Mouse (Mus musculus): ENCODE data around the gene Rassf3.

GRCm38 (mm10) chr10:121364801-121365564, 111.2 kb downstream of the Rassf3 start, which contains the start of gene Gns:
- TF ChIP-seq CTCF (IDR thresholded peaks at IDR 0.05; ENCODE audit: extremely low read depth, insufficient read depth, insufficient read length, insufficient replicate concordance) (no peak), POLR2A (IDR thresholded peaks at IDR 0.05; ENCODE audit: low read depth, low read length) (peak; percentile 78; the same call in 1 of the 2 replicates)
